Mouse (Mus musculus): ENCODE data around the gene Rnd1.

GRCm38 (mm10) chr15:98689682-98690081 is 12.4 kb upstream of the Rnd1 start:
- TF ChIP-seq CTCF (IDR thresholded peaks at IDR 0.05; ENCODE audit: borderline replicate concordance, insufficient read depth, low read length) = no peak
- TF ChIP-seq POLR2A (IDR thresholded peaks at IDR 0.05; ENCODE audit: low read depth, low read length) = no peak

Data from embryonic fibroblast, embryonic 13.5 days (primary cell).